Mouse (Mus musculus) heart, adult 2 months (tissue): ENCODE measurements around the gene Stim1. TPM values are rescaled to one million over a fixed set of nuclear protein-coding genes. Genes with fewer than 3 reads are reported as not detected.
A peak's percentile ranks its signal among the peaks of the same experiment; 100 is the strongest.
"Not testable (repeated sequence)": the region's sequence is repeated elsewhere in the genome, so short reads cannot be mapped to it uniquely, and the experiment has no call there.

ENCODE experiments used
- DNase-seq, 2 experiments: peaks; one replicate each; pipeline ENCODE4 v3.0.0; 2021
- H3K27ac ChIP-seq: fragments of 200-600 bp; 2 replicates; pipeline ENCODE4 v1.8.1; 2022
- H3K27me3 ChIP-seq: fragments of 200-500 bp; 2 replicates; pipeline ENCODE4 v1.6.1; 2012; ENCODE audit warnings: mild to moderate bottlenecking, low read length, inconsistent platforms, mixed read lengths; ENCODE audit not compliant: control insufficient read depth, insufficient read depth
- H3K36me3 ChIP-seq: fragments of 200-500 bp; 2 replicates; pipeline ENCODE4 v1.6.1; 2012; ENCODE audit warnings: low read length, inconsistent platforms; ENCODE audit not compliant: control insufficient read depth, insufficient read depth
- H3K4me1 ChIP-seq: fragments of 200-500 bp; 2 replicates; pipeline ENCODE4 v1.6.1; 2011; ENCODE audit warnings: low read length; ENCODE audit not compliant: control insufficient read depth, insufficient read depth
- H3K4me3 ChIP-seq: fragments of 200-600 bp; 2 replicates; pipeline ENCODE4 v1.8.1; 2022
- H3K79me2 ChIP-seq: fragments of 200-500 bp; replicated peaks from 2 replicates; pipeline ENCODE4 v1.6.1; 2012; ENCODE audit warnings: mild to moderate bottlenecking, inconsistent platforms, low read length, moderate library complexity, mixed read lengths; ENCODE audit not compliant: control insufficient read depth, insufficient read depth
- H3K9ac ChIP-seq: fragments of 200-500 bp; 2 replicates; pipeline ENCODE4 v1.6.1; 2012; ENCODE audit warnings: low read depth, mild to moderate bottlenecking, control low read depth, inconsistent platforms, low read length, mixed read lengths
- CTCF ChIP-seq: fragments of 200-600 bp; IDR thresholded peaks from 2 replicates; pipeline ENCODE4 v1.8.1; 2022; ENCODE audit warnings: antibody characterized with exemption, mild to moderate bottlenecking, moderate library complexity
- EP300 ChIP-seq: fragments of 200-500 bp; IDR thresholded peaks from 2 replicates; pipeline ENCODE4 v1.6.1; 2011; ENCODE audit warnings: low read depth, low read length, control low read depth; ENCODE audit not compliant: insufficient read depth
- POLR2A ChIP-seq: fragments of 200-500 bp; IDR thresholded peaks from 2 replicates; pipeline ENCODE4 v1.6.1; 2011; ENCODE audit warnings: mild to moderate bottlenecking, low read depth, low read length, control low read depth; ENCODE audit not compliant: insufficient read depth
- WGBS: fragments of 180-500 bp; shearing (Covaris S2); methylation state at CpG from one replicate; pipeline ENCODE4 v1.1.7; 2018; 5-methylcytosine and 5-hydroxymethylcytosine counted together
- intact Hi-C: fragments of 180-260 bp; cut with DNase I; formaldehyde crosslinking; loops from one replicate; pipeline ENCODE4 v1.15.1; 2025
- polyA plus RNA-seq: library from polyadenylated mRNA; depleted of rRNA; stranded (reverse); fragments of >200 nt; gene quantifications from 2 replicates; pipeline ENCODE4 v1.2.3, GENCODE M21; 2012
- total RNA-seq, 2 experiments: library from RNA; stranded (reverse); gene quantifications; 2 replicates each; pipeline ENCODE4 v1.2.3; 2021

The Stim1 gene
- total and polyA plus RNA-seq, 3 experiments: 22.8 to 24.1 (median 23.9) TPM

DNA sequence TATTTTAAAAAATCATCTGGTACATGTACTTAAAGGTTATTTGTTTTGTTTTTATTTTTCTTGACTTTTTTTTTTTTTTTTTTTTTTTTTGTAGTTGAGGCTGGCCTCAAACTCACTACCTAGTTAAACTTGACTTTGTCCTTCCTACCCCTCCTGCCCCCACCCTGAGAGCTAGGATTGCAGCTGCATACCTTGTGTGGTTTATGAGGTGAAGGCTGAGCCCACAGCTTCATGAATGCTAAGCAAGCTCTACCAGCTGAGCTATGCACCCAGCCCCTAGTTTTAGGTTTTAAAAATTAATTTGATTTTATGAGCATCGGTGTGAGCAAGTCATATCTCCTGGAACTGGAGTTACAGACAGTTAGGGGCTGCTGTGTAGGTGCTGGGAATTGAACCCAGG, 7.1 kb upstream of the Stim1 start:
- no peak for DNase-seq
- 87% methylated on average over 1 of the region's 1 CpGs for WGBS
- TF ChIP-seq CTCF (no peak), EP300 (no peak), POLR2A (no peak)
- Histone ChIP-seq H3K79me2 (no peaks in the 10 kb centered on the region), H3K4me1 (no peaks in the 10 kb centered on the region), H3K4me3 (no peak overlapping the region), H3K27ac (no peak overlapping the region), H3K27me3 (no peaks in the 10 kb centered on the region), H3K9ac (no peak overlapping the region), H3K36me3 (no peaks in the 10 kb centered on the region)
- intact Hi-C loops: loop anchor here (10.0 kb wide), 1 partner anchor 304 kb away; the partner anchor contains the start of gene Trim21

DNA sequence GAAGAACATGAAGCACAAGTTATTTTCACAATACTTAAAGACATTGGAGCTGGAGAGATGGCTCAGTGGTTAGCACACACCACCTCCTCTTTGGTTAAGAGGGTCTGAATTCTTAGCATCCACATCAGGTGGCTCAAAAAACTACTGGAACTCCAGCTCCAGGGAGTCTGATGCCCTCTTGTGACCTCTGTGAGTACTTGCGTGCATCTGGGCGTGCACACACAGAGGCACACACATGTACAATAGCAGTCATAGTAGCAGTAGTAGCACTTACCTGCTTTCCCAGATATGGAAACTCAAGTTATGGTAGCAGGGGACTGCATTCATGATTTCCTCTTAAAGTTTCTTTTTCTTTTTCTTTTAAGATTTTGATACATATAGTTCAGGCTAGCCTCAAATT, 4.6 kb upstream of the Stim1 start:
- Histone ChIP-seq H3K27ac (no peak overlapping the region), H3K79me2 (no peaks in the 10 kb centered on the region), H3K4me1 (no peaks in the 10 kb centered on the region), H3K9ac (no peak overlapping the region), H3K36me3 (no peaks in the 10 kb centered on the region), H3K4me3 (no peak overlapping the region), H3K27me3 (no peaks in the 10 kb centered on the region)
- WGBS: 95% methylated on average over 2 of the region's 2 CpGs
- no peak for DNase-seq
- intact Hi-C loops: loop anchor here (10.0 kb wide), 1 partner anchor 302 kb away; the partner anchor contains the start of gene Trim21
- TF ChIP-seq EP300: no peak
- TF ChIP-seq CTCF: no peak

DNA sequence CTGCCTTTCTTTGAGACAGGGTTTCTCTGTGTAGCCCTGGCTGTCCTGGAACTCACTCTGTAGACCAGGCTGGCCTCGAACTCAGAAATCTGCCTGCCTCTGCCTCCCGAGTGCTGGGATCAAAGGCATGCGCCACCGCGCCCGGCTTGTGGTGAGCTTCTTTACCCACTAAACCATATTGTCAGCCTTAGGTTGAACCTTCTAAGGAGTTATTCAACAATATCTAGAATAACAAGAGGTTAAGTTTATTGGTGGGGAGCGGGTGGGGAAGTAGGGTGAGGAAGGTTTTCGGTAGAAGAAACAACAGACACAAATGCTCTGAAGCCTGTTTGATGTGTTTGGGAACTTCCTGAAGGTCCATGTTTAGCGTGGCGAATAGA, 1.6 kb upstream of the Stim1 start:
- intact Hi-C loops: loop anchor here (1.0 to 10.0 kb wide), 4 partner anchors 46 to 299 kb away; partner anchors contain the start of gene Trim21
- H3K27me3 ChIP-seq, DNase-seq, H3K9ac ChIP-seq, H3K4me3 ChIP-seq, H3K4me1 ChIP-seq, H3K27ac ChIP-seq, H3K36me3 ChIP-seq, H3K79me2 ChIP-seq: not testable (repeated sequence)
- WGBS: 91% methylated on average over 10 of the region's 10 CpGs

DNA sequence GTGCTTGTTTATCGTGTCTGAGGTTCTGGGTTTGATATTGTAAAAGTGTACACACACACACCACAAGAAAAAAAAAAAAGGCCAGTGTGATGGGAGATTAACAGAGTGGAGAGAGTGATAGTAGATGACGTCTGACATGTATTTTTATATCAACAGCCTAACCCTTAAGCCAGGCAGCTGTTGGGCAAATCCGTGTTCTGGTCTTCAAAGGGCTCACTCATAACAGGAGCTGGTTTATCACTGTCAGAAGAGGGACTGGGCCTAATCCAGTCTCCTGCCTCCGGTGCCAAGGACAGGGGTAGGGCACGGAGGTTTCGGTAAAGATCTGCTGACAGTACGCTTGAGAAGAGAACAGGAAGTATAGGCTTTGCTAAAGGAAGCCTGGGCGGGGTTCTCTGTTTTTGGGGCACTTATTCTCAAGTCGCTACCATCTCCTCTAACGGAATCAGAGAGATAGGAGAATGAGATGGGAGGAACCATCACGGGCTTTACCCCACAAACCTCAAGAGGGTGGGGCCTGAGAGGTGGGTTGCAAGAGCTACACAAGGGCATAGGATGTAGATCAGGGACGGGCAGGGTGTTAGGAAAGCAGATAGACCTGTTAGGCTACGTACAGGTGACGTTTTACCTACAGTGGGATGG, 1.1 kb upstream of the Stim1 start:
- no peaks in the 10 kb centered on the region for H3K27me3 ChIP-seq
- 34% methylated on average over 14 of the region's 14 CpGs for WGBS
- TF ChIP-seq POLR2A (no peak), CTCF (no peak), EP300 (no peak)
- H3K27ac ChIP-seq: no peak overlapping the region; the same call in 1 of the 2 replicates
- peak; percentile 37 to 57 for DNase-seq
- peak overlapping the region; percentile 35; the same call in 1 of the 2 replicates for H3K9ac ChIP-seq
- H3K79me2 ChIP-seq: no peaks in the 10 kb centered on the region
- no peak overlapping the region for H3K4me3 ChIP-seq
- peaks cover 1% of the 10 kb centered on the region for H3K4me1 ChIP-seq
- peaks cover 6% of the 10 kb centered on the region for H3K36me3 ChIP-seq
- intact Hi-C loops: loop anchor here (1.0 to 10.0 kb wide), 4 partner anchors 46 to 298 kb away; partner anchors contain the start of gene Trim21

DNA sequence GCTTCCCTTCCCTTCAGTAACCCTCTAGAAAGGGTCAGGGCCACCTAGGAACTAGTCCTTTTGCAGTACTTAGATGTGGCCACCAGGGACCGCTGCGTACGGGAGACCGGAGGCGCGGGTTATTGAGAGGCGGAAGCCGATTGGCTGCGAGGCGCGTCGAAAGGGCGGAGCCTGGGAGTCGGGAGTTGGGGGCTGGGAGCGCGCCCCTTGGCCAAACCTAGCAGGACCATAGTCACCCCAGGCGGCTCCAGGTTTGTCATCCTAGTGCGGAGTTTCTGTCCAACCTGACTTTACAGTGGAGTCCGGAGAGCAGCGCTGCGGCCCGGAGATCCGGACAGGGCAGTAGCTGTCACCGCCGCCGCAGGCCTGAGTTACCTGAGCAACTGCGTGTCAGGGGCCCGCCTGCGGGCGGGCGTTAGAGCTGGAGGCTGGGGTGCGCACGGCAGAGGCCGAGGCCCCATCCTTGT, 460 bp upstream of the Stim1 start:
- intact Hi-C loops: loop anchor here (5.0 to 10.0 kb wide), 3 partner anchors 45 to 298 kb away; partner anchors contain the start of gene Trim21
- Histone ChIP-seq H3K27me3 (no peaks in the 10 kb centered on the region), H3K4me3 (peak overlapping the region; percentile 94), H3K27ac (peak overlapping the region; percentile 87), H3K36me3 (peaks cover 11% of the 10 kb centered on the region), H3K4me1 (peaks cover 4% of the 10 kb centered on the region), H3K9ac (peak overlapping the region; percentile 69), H3K79me2 (no peaks in the 10 kb centered on the region)
- DNase-seq: peak; percentile 95
- under 1% methylated on average over 34 of the region's 34 CpGs for WGBS
- no peak for TF ChIP-seq POLR2A
- TF ChIP-seq CTCF: peak; percentile 95
- TF ChIP-seq EP300: peak; percentile 55; the same call in 1 of the 2 replicates

DNA sequence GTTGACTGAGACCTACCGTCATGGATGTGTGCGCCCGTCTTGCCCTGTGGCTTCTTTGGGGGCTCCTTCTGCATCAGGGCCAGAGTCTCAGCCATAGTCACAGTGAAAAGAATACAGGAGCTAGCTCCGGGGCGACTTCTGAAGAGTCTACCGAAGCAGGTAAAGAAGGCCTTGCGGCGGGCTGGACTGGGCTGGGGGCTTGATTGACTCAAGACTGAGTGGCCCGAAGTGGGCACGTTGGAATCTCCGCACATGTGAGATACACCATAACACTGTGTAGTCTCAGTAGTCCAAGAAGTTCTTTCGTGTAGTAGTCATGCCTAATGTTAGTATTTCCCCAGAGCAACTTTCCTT, 766 bp downstream of the Stim1 start:
- H3K27ac ChIP-seq: peak overlapping the region; percentile 87
- intact Hi-C loops: loop anchor here (5.0 to 10.0 kb wide), 3 partner anchors 44 to 296 kb away; partner anchors contain the start of gene Trim21
- WGBS: 31% methylated on average over 12 of the region's 12 CpGs
- TF ChIP-seq EP300 (no peak), CTCF (no peak), POLR2A (no peak)
- H3K36me3 ChIP-seq: peaks cover 18% of the 10 kb centered on the region
- peak overlapping the region; percentile 94 for H3K4me3 ChIP-seq
- DNase-seq: no peak
- no peaks in the 10 kb centered on the region for H3K79me2 ChIP-seq
- peaks cover 8% of the 10 kb centered on the region for H3K4me1 ChIP-seq
- H3K27me3 ChIP-seq: no peaks in the 10 kb centered on the region
- peak overlapping the region; percentile 93 for H3K9ac ChIP-seq
